Mouse (Mus musculus) kidney, adult 2 months (tissue): ENCODE results near the gene Ier2.

Experiments
- CTCF ChIP-seq: fragments of 200-500 bp; conservative IDR thresholded peaks from 2 replicates; pipeline ENCODE4 v1.5.1; 2011; ENCODE audit warnings: low read depth, mild to moderate bottlenecking, control low read depth, low read length, moderate library complexity, mixed read lengths; ENCODE audit not compliant: insufficient read depth, insufficient read length
- POLR2A ChIP-seq: fragments of 200-500 bp; IDR thresholded peaks from one replicate; pipeline ENCODE4 v1.6.1; 2011; ENCODE audit warnings: low read depth, low read length, control low read depth

- TF ChIP-seq CTCF (no peak), POLR2A (no peak)
Observed at GRCm38 (mm10) chr8:84687705-84688100, 25.1 kb upstream of the Ier2 start, which contains the start of gene Nacc1.
